Mouse (Mus musculus) CH12.LX (cell line): Measurements from ENCODE around the gene Cldn19. TPM values are rescaled to one million over a fixed set of nuclear protein-coding genes. Genes with fewer than 3 reads are reported as not detected.

ENCODE experiments used
- DNase-seq: peaks from one replicate; pipeline ENCODE4 v3.0.0-alpha.2; 2013; ENCODE audit errors: extremely low read depth
- H3K27ac ChIP-seq: 2 replicates; pipeline ENCODE4 v1.5.1; 2012; ENCODE audit warnings: low read depth, mild to moderate bottlenecking, control low read depth, moderate library complexity; ENCODE audit not compliant: insufficient read depth
- H3K27me3 ChIP-seq: replicated peaks from 2 replicates; pipeline ENCODE3; 2012; ENCODE audit warnings: inconsistent platforms
- H3K36me3 ChIP-seq, 2 experiments: replicated peaks in 1 of 2; 2 replicates each; pipeline versions ENCODE3 to v1.6.1; 2012; ENCODE audit warnings: inconsistent platforms in 1 of 2, low read length in 1 of 2, mild to moderate bottlenecking in 1 of 2, mixed read lengths in 1 of 2, moderate library complexity in 1 of 2; ENCODE audit not compliant: control insufficient read depth in 1 of 2, insufficient read depth in 1 of 2
- H3K4me1 ChIP-seq, 2 experiments: 2 replicates each; pipeline ENCODE4 v1.6.1; 2012; ENCODE audit warnings: inconsistent platforms in 1 of 2, moderate library complexity in 1 of 2; ENCODE audit not compliant: insufficient read depth in 2 of 2, control insufficient read depth in 1 of 2
- H3K4me2 ChIP-seq: 2 replicates; pipeline ENCODE4 v1.6.1; 2012; ENCODE audit warnings: low read depth, mild to moderate bottlenecking, control low read depth; ENCODE audit not compliant: poor library complexity, insufficient read depth, severe bottlenecking
- H3K4me3 ChIP-seq, 3 experiments: fragments of 150-350 bp in 1 of 3; sonication (generic) in 1 of 3; replicated peaks in 1 of 3; 2 replicates each; pipeline versions ENCODE3 to v1.5.1; 2011 to 2012; ENCODE audit warnings: low read depth in 2 of 3, low read length in 2 of 3, mild to moderate bottlenecking in 2 of 3, moderate library complexity in 2 of 3, control low read depth in 1 of 3, improper control_type of control experiment in 1 of 3, inconsistent platforms in 1 of 3, mixed read lengths in 1 of 3; ENCODE audit not compliant: poor library complexity in 1 of 3
- H3K79me2 ChIP-seq: replicated peaks from 2 replicates; pipeline ENCODE4 v1.6.1; 2012; ENCODE audit warnings: mild to moderate bottlenecking, moderate library complexity; ENCODE audit not compliant: control insufficient read depth, poor library complexity, insufficient read depth, severe bottlenecking; ENCODE audit errors: extremely low read depth
- H3K9ac ChIP-seq: 2 replicates; pipeline ENCODE4 v1.6.1; 2012; ENCODE audit warnings: low read depth, mild to moderate bottlenecking, control low read depth, moderate library complexity; ENCODE audit not compliant: insufficient read depth
- H3K9me3 ChIP-seq: replicated peaks from 2 replicates; pipeline ENCODE3; 2012; ENCODE audit warnings: low read length, inconsistent platforms, mixed read lengths
- CHD1 ChIP-seq: IDR thresholded peaks from 2 replicates; pipeline ENCODE4 v1.6.1; 2012; ENCODE audit warnings: low read depth, low read length, improper control_type of control experiment, inconsistent platforms
- E2F4 ChIP-seq: IDR thresholded peaks from 2 replicates; pipeline ENCODE4 v1.6.1; 2011; ENCODE audit warnings: low read depth, low read length, improper control_type of control experiment; ENCODE audit not compliant: insufficient replicate concordance
- EP300 ChIP-seq: IDR thresholded peaks from 2 replicates; pipeline ENCODE4 v1.6.1; 2011; ENCODE audit warnings: low read length, improper control_type of control experiment
- GABPA ChIP-seq: IDR thresholded peaks from 2 replicates; pipeline ENCODE4 v1.6.1; 2012; ENCODE audit warnings: low read depth, low read length, improper control_type of control experiment, inconsistent platforms; ENCODE audit not compliant: insufficient replicate concordance
- HCFC1 ChIP-seq: IDR thresholded peaks from 2 replicates; pipeline ENCODE4 v1.6.1; 2012; ENCODE audit warnings: low read depth, mild to moderate bottlenecking, inconsistent platforms, low read length, improper control_type of control experiment
- IRF4 ChIP-seq: IDR thresholded peaks from 2 replicates; pipeline ENCODE4 v1.6.1; 2014; ENCODE audit warnings: low read depth, mild to moderate bottlenecking, inconsistent platforms, low read length, improper control_type of control experiment
- JUN ChIP-seq: IDR thresholded peaks from 2 replicates; pipeline ENCODE4 v1.6.1; 2011; ENCODE audit warnings: low read depth, mild to moderate bottlenecking, low read length, improper control_type of control experiment, moderate library complexity; ENCODE audit not compliant: insufficient read depth
- KAT2A ChIP-seq: IDR thresholded peaks from 2 replicates; pipeline ENCODE4 v1.6.1; 2012; ENCODE audit warnings: low read length, improper control_type of control experiment, inconsistent platforms; ENCODE audit not compliant: insufficient replicate concordance
- MAFK ChIP-seq: IDR thresholded peaks from 2 replicates; pipeline ENCODE4 v1.6.1; 2011; ENCODE audit warnings: low read length, improper control_type of control experiment; ENCODE audit not compliant: insufficient replicate concordance
- MAZ ChIP-seq: IDR thresholded peaks from 2 replicates; pipeline ENCODE4 v1.6.1; 2012; ENCODE audit warnings: low read depth, mild to moderate bottlenecking, inconsistent platforms, low read length, improper control_type of control experiment, moderate library complexity
- MXI1 ChIP-seq: IDR thresholded peaks from 2 replicates; pipeline ENCODE4 v1.6.1; 2011; ENCODE audit warnings: mild to moderate bottlenecking, low read depth, low read length, improper control_type of control experiment
- NELFE ChIP-seq: IDR thresholded peaks from 2 replicates; pipeline ENCODE4 v1.6.1; 2011; ENCODE audit warnings: low read depth, low read length, improper control_type of control experiment
- PAX5 ChIP-seq: IDR thresholded peaks from 2 replicates; pipeline ENCODE4 v1.6.1; 2012; ENCODE audit warnings: low read length, inconsistent platforms, mixed read lengths
- POLR2A ChIP-seq: IDR thresholded peaks from 2 replicates; pipeline ENCODE4 v1.6.1; 2011; ENCODE audit warnings: low read depth, mild to moderate bottlenecking, improper control_type of control experiment, low read length
- TBP ChIP-seq: conservative IDR thresholded peaks from 2 replicates; pipeline ENCODE4 v1.6.1; 2011; ENCODE audit warnings: low read depth, low read length, improper control_type of control experiment
- TCF12 ChIP-seq: IDR thresholded peaks from 2 replicates; pipeline ENCODE4 v1.6.1; 2014; ENCODE audit warnings: low read depth, mild to moderate bottlenecking, inconsistent platforms, low read length, improper control_type of control experiment
- ZNF384 ChIP-seq: IDR thresholded peaks from 2 replicates; pipeline ENCODE4 v1.6.1; 2012; ENCODE audit warnings: low read depth, low read length, improper control_type of control experiment, inconsistent platforms
- dilution Hi-C: fragments of 300-500 bp; cut with MboI; formaldehyde crosslinking; loops from 2 replicates; pipeline ENCODE4 v1.14.3; 2020; ENCODE audit warnings: low sequenced_read_pairs; ENCODE audit not compliant: extremely low pct_unique_long_range_greater_than_20kb, extremely low pct_ligation_motif_present
- in situ Hi-C: fragments of 300-500 bp; cut with MboI; formaldehyde crosslinking; loops from 3 replicates; pipeline ENCODE4 v1.14.3; 2019; ENCODE audit warnings: low sequenced_read_pairs, low pct_ligation_motif_present, low pct_unique_long_range_greater_than_20kb, mixed read lengths
- polyA plus RNA-seq: library from polyadenylated mRNA; unstranded; fragments of >175 nt; gene quantifications from 2 replicates; pipeline ENCODE4 v1.2.1, GENCODE M21; 2012; ENCODE audit warnings: low read depth; ENCODE audit not compliant: insufficient read length
- total RNA-seq, 2 experiments: library from RNA; depleted of rRNA; stranded (reverse); fragments of 300-350 nt in 1 of 2; fragments of >200 nt in 1 of 2; gene quantifications; 2 replicates each; pipeline ENCODE4 v1.2.3; 2012 to 2014

Cldn19 gene
- total and polyA plus RNA-seq, 3 experiments = 0.09 TPM; not detected in 2

- H3K9me3 ChIP-seq = no peaks in the 10 kb centered on the region
- peaks cover 18% of the 10 kb centered on the region for H3K79me2 ChIP-seq
- TF ChIP-seq MXI1 (no peak), IRF4 (no peak), TCF12 (peak; percentile 57; the same call in 1 of the 2 replicates)
- TF ChIP-seq, all 38 proteins: peak for 1
- Histone ChIP-seq H3K4me3 (no peak overlapping the region), H3K4me1 (peaks cover 2 to 21% of the 10 kb centered on the region in 2 experiments; a peak in 2 of 4 replicates), H3K4me2 (no peak overlapping the region), H3K27me3 (no peaks in the 10 kb centered on the region), H3K9ac (no peak overlapping the region), H3K27ac (no peak overlapping the region), H3K36me3 (peaks cover 3 to 26% of the 10 kb centered on the region in 2 experiments)
- dilution Hi-C loops = no loop called here
- DNase-seq = no peak
- in situ Hi-C loops = no loop called here
These were observed 42.1 kb downstream of the Cldn19 start for GRCm38 (mm10) chr4:119297361-119297760.

GRCm38 (mm10) chr4:119300761-119301160 lies 45.5 kb downstream of the Cldn19 start:
- no peak for DNase-seq
- Histone ChIP-seq H3K4me1 (peaks cover 2 to 15% of the 10 kb centered on the region in 2 experiments; a peak in 2 of 4 replicates), H3K79me2 (no peaks in the 10 kb centered on the region), H3K4me3 (no peak overlapping the region), H3K27ac (no peak overlapping the region), H3K36me3 (peaks cover 6 to 35% of the 10 kb centered on the region in 2 experiments), H3K9me3 (no peaks in the 10 kb centered on the region), H3K27me3 (no peaks in the 10 kb centered on the region), H3K9ac (no peak overlapping the region), H3K4me2 (no peak overlapping the region)
- dilution Hi-C loops = no loop called here
- TF ChIP-seq PAX5 (no peak), TCF12 (no peak), E2F4 (no peak), ZNF384 (no peak), MAFK (no peak), CHD1 (no peak), EP300 (no peak), TBP (no peak), KAT2A (no peak), JUN (no peak), MAZ (no peak), GABPA (no peak), MXI1 (no peak), HCFC1 (no peak), NELFE (no peak), POLR2A (no peak)
- in situ Hi-C loops = no loop called here
